Mouse (Mus musculus) MEL (cell line): ENCODE measurements around the gene Sipa1l2.

Experiments
- BHLHE40 ChIP-seq: IDR thresholded peaks from 2 replicates; pipeline ENCODE4 v1.6.1; 2012; ENCODE audit warnings: low read depth, mild to moderate bottlenecking, inconsistent platforms, low read length, improper control_type of control experiment, borderline replicate concordance
- CTCF ChIP-seq, 3 experiments: IDR thresholded peaks in 2 of 3; conservative IDR thresholded peaks in 1 of 3; 2 replicates each; pipeline ENCODE4 v1.5.1; 2011 to 2012; ENCODE audit warnings: low read length in 3 of 3, low read depth in 2 of 3, mild to moderate bottlenecking in 2 of 3, improper control_type of control experiment in 1 of 3, inconsistent platforms in 1 of 3, mixed read lengths in 1 of 3, moderate library complexity in 1 of 3; ENCODE audit not compliant: control insufficient read depth in 1 of 3, insufficient read depth in 1 of 3, poor library complexity in 1 of 3, severe bottlenecking in 1 of 3
- ETS1 ChIP-seq: IDR thresholded peaks from 2 replicates; pipeline ENCODE4 v1.6.1; 2012; ENCODE audit warnings: low read depth, mild to moderate bottlenecking, inconsistent platforms, low read length, improper control_type of control experiment, moderate library complexity
- MYC ChIP-seq: IDR thresholded peaks from 2 replicates; pipeline ENCODE4 v1.6.1; 2011; ENCODE audit warnings: low read depth, mild to moderate bottlenecking, low read length, improper control_type of control experiment, moderate library complexity
- NRF1 ChIP-seq: IDR thresholded peaks from 2 replicates; pipeline ENCODE4 v1.6.1; 2014; ENCODE audit warnings: low read depth, mild to moderate bottlenecking, inconsistent platforms, low read length, improper control_type of control experiment, moderate library complexity; ENCODE audit not compliant: poor library complexity, insufficient read depth, severe bottlenecking
- POLR2A ChIP-seq, 2 experiments: IDR thresholded peaks; 2 replicates each; pipeline ENCODE4 v1.6.1; 2011 to 2012; ENCODE audit warnings: low read length in 2 of 2, mild to moderate bottlenecking in 2 of 2, control low read depth in 1 of 2, improper control_type of control experiment in 1 of 2, low read depth in 1 of 2, moderate library complexity in 1 of 2; ENCODE audit not compliant: control insufficient read depth in 1 of 2, insufficient read depth in 1 of 2, poor library complexity in 1 of 2
- POLR2AphosphoS2 ChIP-seq: IDR thresholded peaks from 2 replicates; pipeline ENCODE4 v1.6.1; 2011; ENCODE audit warnings: low read length, improper control_type of control experiment
- TBP ChIP-seq: IDR thresholded peaks from 2 replicates; pipeline ENCODE4 v1.8.0; 2011; ENCODE audit warnings: low read depth, low read length, improper control_type of control experiment

GRCm38 (mm10) chr8:125389280-125389679 is 180.3 kb downstream of the Sipa1l2 start:
- no peak for TF ChIP-seq CTCF (IDR thresholded peaks at IDR 0.05 in 2 of 3, conservative IDR thresholded peaks at IDR 0.05 in 1 of 3; ENCODE audit: control insufficient read depth in 1 of 3, insufficient read depth in 1 of 3, low read depth in 2 of 3, low read length in 3 of 3, poor library complexity in 1 of 3, severe bottlenecking in 1 of 3)
- TF ChIP-seq MYC = no peak
- no peak for TF ChIP-seq POLR2AphosphoS2
- no peak for TF ChIP-seq ETS1
- no peak for TF ChIP-seq NRF1
- no peak for TF ChIP-seq BHLHE40
- no peak for TF ChIP-seq TBP
- TF ChIP-seq POLR2A (IDR thresholded peaks at IDR 0.05; ENCODE audit: control insufficient read depth in 1 of 2, insufficient read depth in 1 of 2, low read depth in 1 of 2, low read length in 2 of 2, poor library complexity in 1 of 2) = no peak
